Comparison of ENCODE assay signal across 9 mouse cellular contexts in genomic region chr5:92112175-92112574, GRCm38 (mm10). TPM values are rescaled to one million over a fixed set of nuclear protein-coding genes. Genes with fewer than 3 reads are reported as not detected.
DNase-seq lines count a peak whose midpoint lies in the region; ATAC-seq and TF ChIP-seq lines count a peak whose summit lies in the region.
"Had no signal": no experiment of that assay in that cellular context is flagged by ENCODE, and none has a peak within 500 bp of the region (broad histone marks: within the 10 kb centered on the region; RNA-seq: fewer than 3 reads in every experiment).

No protein-coding gene starts in this region.

- H3K9ac ChIP-seq in forebrain, embryonic 13.5 days = no peak overlapping the region
- 0 out of 2 replicates have a peak overlapping the region, but pooled peaks have one; percentile 17 for H3K9ac ChIP-seq in intestine, postnatal 0 days (ENCODE audit: low read depth, low read length)

- H3ac ChIP-seq in myocyte (ENCODE audit: control insufficient read depth, insufficient read length) = no peak overlapping the region

- no peak for DNase-seq in left cerebral cortex, adult 2 months (ENCODE audit: extremely low spot score in 1 of 2, low spot score in 2 of 2)
- no peak for DNase-seq in left cerebral cortex, postnatal 4 days
- DNase-seq in right cerebral cortex, postnatal 36 days (ENCODE audit: low spot score in 2 of 2) = no peak
- no peak for DNase-seq in frontal cortex, postnatal 36 days (ENCODE audit: low spot score in 2 of 2)
- no peak for DNase-seq in spleen, postnatal 4 days (ENCODE audit: low spot score in 2 of 2)

- no peaks in the 10 kb centered on the region for H3K79me2 ChIP-seq in myocyte (ENCODE audit: control insufficient read depth, insufficient read depth)

- H3K4me3 ChIP-seq in left cerebral cortex, adult 2 months = peak overlapping the region; percentile 1; the same call in 1 of the 2 replicates
- no peak overlapping the region for H3K4me3 ChIP-seq in forebrain, embryonic 13.5 days
- peak overlapping the region; percentile 21 for H3K4me3 ChIP-seq in intestine, postnatal 0 days (ENCODE audit: low read depth, low read length)
- H3K4me3 ChIP-seq in myocyte = no peak overlapping the region

- TF ChIP-seq POLR2A in myocyte (IDR thresholded peaks at IDR 0.05; ENCODE audit: insufficient read length, low read depth) = no peak

- no peak for ATAC-seq in forebrain, embryonic 13.5 days
- ATAC-seq in intestine, postnatal 0 days = no peak
- ATAC-seq: Patski had no signal

- H3K9me3 ChIP-seq in forebrain, embryonic 13.5 days (replicated peaks) = no peaks in the 10 kb centered on the region
- no peaks in the 10 kb centered on the region for H3K9me3 ChIP-seq in intestine, postnatal 0 days (ENCODE audit: control insufficient read depth)

- intact Hi-C loops in left cerebral cortex, adult 2 months (cut with DNase I) = no loop called here
- intact Hi-C loops in left cerebral cortex, postnatal 4 days (cut with DNase I) = no loop called here

- peak overlapping the region; percentile 40; the same call in 1 of the 2 replicates for H3K4me2 ChIP-seq in forebrain, embryonic 13.5 days
- H3K4me2 ChIP-seq in intestine, postnatal 0 days (replicated peaks; ENCODE audit: low read depth) = peak overlapping the region; percentile 50
- peak overlapping the region; percentile 40 for H3K4me2 ChIP-seq in myocyte (ENCODE audit: low read depth)

- H3K27ac ChIP-seq in left cerebral cortex, adult 2 months = no peak overlapping the region
- no peak overlapping the region for H3K27ac ChIP-seq in forebrain, embryonic 13.5 days
- H3K27ac ChIP-seq in intestine, postnatal 0 days (ENCODE audit: low read depth, low read length) = no peak overlapping the region

- no peak for TF ChIP-seq CTCF in left cerebral cortex, adult 2 months (IDR thresholded peaks at IDR 0.05)
- no peak for TF ChIP-seq CTCF in intestine, postnatal 0 days (IDR thresholded peaks at IDR 0.05; ENCODE audit: low read depth)

- H3K36me3 ChIP-seq in forebrain, embryonic 13.5 days (ENCODE audit: poor library complexity, severe bottlenecking) = no peaks in the 10 kb centered on the region
- no peaks in the 10 kb centered on the region for H3K36me3 ChIP-seq in intestine, postnatal 0 days (ENCODE audit: control insufficient read depth, insufficient read depth)
- H3K36me3 ChIP-seq in myocyte (ENCODE audit: control insufficient read depth, insufficient read depth) = no peaks in the 10 kb centered on the region

- 4% methylated on average over 6 of the region's 6 CpGs for WGBS in forebrain, embryonic 13.5 days
- WGBS in intestine, postnatal 0 days = 14% methylated on average over 6 of the region's 6 CpGs

- peaks cover 15% of the 10 kb centered on the region for H3K27me3 ChIP-seq in forebrain, embryonic 13.5 days
- H3K27me3 ChIP-seq in intestine, postnatal 0 days (replicated peaks; ENCODE audit: control insufficient read depth, insufficient read depth, low read length) = no peaks in the 10 kb centered on the region
- no peaks in the 10 kb centered on the region for H3K27me3 ChIP-seq in myocyte (ENCODE audit: control insufficient read depth, insufficient read depth, insufficient read length)
- H3K27me3 ChIP-seq: Patski had no signal

- peaks cover 10% of the 10 kb centered on the region for H3K4me1 ChIP-seq in forebrain, embryonic 13.5 days
- H3K4me1 ChIP-seq in intestine, postnatal 0 days (replicated peaks; ENCODE audit: control insufficient read depth, insufficient read depth, low read length) = 0 out of 2 replicates have a peak, but pooled peaks cover 4% of the 10 kb centered on the region

TF ChIP-seq in myocyte, 11 proteins besides CTCF, POLR2A, EP300 and RAD21:
- no peak for TF ChIP-seq MYOG (IDR thresholded peaks at IDR 0.05; ENCODE audit: control insufficient read depth in 1 of 3, insufficient read depth in 1 of 3, insufficient read length in 2 of 3, low read depth in 2 of 3)
- no peak for TF ChIP-seq POLR2AphosphoS2 (IDR thresholded peaks at IDR 0.05; ENCODE audit: insufficient read length, low read depth)
- no peak for TF ChIP-seq MAX (IDR thresholded peaks at IDR 0.05; ENCODE audit: low read depth)
- no peak for TF ChIP-seq TCF12 (IDR thresholded peaks at IDR 0.05; ENCODE audit: insufficient read depth, poor library complexity, severe bottlenecking)
- TF ChIP-seq MYOD1 (IDR thresholded peaks at IDR 0.05; ENCODE audit: control insufficient read depth in 1 of 3, insufficient read length in 2 of 3, low read depth in 2 of 3) = no peak
- TF ChIP-seq SRF (IDR thresholded peaks at IDR 0.05; ENCODE audit: control insufficient read depth, insufficient read length, low read depth) = no peak
- TF ChIP-seq REST (IDR thresholded peaks at IDR 0.05; ENCODE audit: insufficient read depth, insufficient read length) = no peak
- TF ChIP-seq TCF3 (IDR thresholded peaks at IDR 0.05; ENCODE audit: insufficient read length, low read depth) = no peak
- no peak for TF ChIP-seq CEBPB (IDR thresholded peaks at IDR 0.05; ENCODE audit: insufficient read depth, poor library complexity, severe bottlenecking)
TF ChIP-seq in myocyte: peak in this region for 0.

RNA-seq across cellular contexts. Expression of gene Uso1, which starts 25.6 kb away (rescaled TPM):
- 10 to 100 TPM; 79.1 to 84.0 TPM for total RNA-seq in left cerebral cortex, adult 2 months (2021)
- total RNA-seq in left cerebral cortex, postnatal 4 days (2021) = 10 to 100 TPM; 62.2 to 65.0 TPM
- 42.6 and 43.9 TPM in 2 replicates for polyA plus RNA-seq in forebrain, embryonic 13.5 days (2015; fragmentation: Nextera tagmentation; extraction: Ambion mirVana)
- polyA plus RNA-seq in intestine, postnatal 0 days (2015; fragmentation: Nextera tagmentation; extraction: Ambion mirVana) = 61.5 and 68.8 TPM in 2 replicates
- polyA plus RNA-seq in myocyte (2012; fragmentation: generic; extraction: Trizol) = 55.2 TPM

RNA-seq across cellular contexts. Expression of gene G3bp2, which starts 28.7 kb away (rescaled TPM):
- 100 to 1,000 TPM; 228 to 236 TPM for total RNA-seq in left cerebral cortex, adult 2 months (2021)
- total RNA-seq in left cerebral cortex, postnatal 4 days (2021) = 100 to 1,000 TPM; 201 to 203 TPM
- 337 and 342 TPM in 2 replicates for polyA plus RNA-seq in forebrain, embryonic 13.5 days (2015; fragmentation: Nextera tagmentation; extraction: Ambion mirVana)
- 121 and 132 TPM in 2 replicates for polyA plus RNA-seq in intestine, postnatal 0 days (2015; fragmentation: Nextera tagmentation; extraction: Ambion mirVana)
- 25.8 TPM for polyA plus RNA-seq in myocyte (2012; fragmentation: generic; extraction: Trizol)

Comparison
In these comparisons a context has a peak if more than half of its experiments do, and no peak if none do; other contexts are left out.
1. H3K4me3 ChIP-seq: peak in left cerebral cortex, adult 2 months (single experiment) and intestine, postnatal 0 days (single experiment); none in forebrain, embryonic 13.5 days (single experiment) and myocyte (single experiment).
2. Peak in every context shown above with its lines, with median percentiles within 50 percentile points of each other: H3K4me2 ChIP-seq.